Mouse (Mus musculus) embryonic facial prominence, embryonic 14.5 days (tissue): ENCODE measurements at regions not wholly inside any gene's neighbourhood (a gene's known extent, or its start where the extent isn't known, plus 50 kb on each side); places are given as distances from the start of the nearest gene placed in this dataset.

Experiments used
- ATAC-seq: fragments of 200-750 bp; cut with Nextera tagmentation; 2 replicates; pipeline ENCODE4 v1.8.0; 2017; ENCODE audit warnings: low read depth, moderate number of reproducible peaks, moderate TSS enrichment
- DNase-seq: peaks from one replicate; pipeline ENCODE4 v3.0.0-alpha.2; 2015; ENCODE audit warnings: low spot score
- H3K27ac ChIP-seq: fragments of 300-500 bp; sonication (generic); replicated peaks from 2 replicates; pipeline ENCODE4 v1.5.1; 2014; ENCODE audit warnings: low read depth, mild to moderate bottlenecking, low read length, moderate library complexity
- H3K27me3 ChIP-seq: fragments of 300-500 bp; sonication (generic); replicated peaks from 2 replicates; pipeline ENCODE4 v1.6.1; 2014; ENCODE audit warnings: low read length; ENCODE audit not compliant: control insufficient read depth, insufficient read depth
- H3K36me3 ChIP-seq: fragments of 300-500 bp; sonication (generic); 2 replicates; pipeline ENCODE4 v1.6.1; 2014; ENCODE audit warnings: low read length, mixed read lengths; ENCODE audit not compliant: control insufficient read depth, insufficient read depth
- H3K4me1 ChIP-seq: fragments of 300-500 bp; sonication (generic); 2 replicates; pipeline ENCODE4 v1.6.1; 2014; ENCODE audit warnings: antibody characterized with exemption, low read length; ENCODE audit not compliant: control insufficient read depth, insufficient read depth
- H3K4me2 ChIP-seq: fragments of 300-500 bp; sonication (generic); 2 replicates; pipeline ENCODE4 v1.6.1; 2014; ENCODE audit warnings: low read depth, mild to moderate bottlenecking, low read length, moderate library complexity, mixed read lengths
- H3K4me3 ChIP-seq: fragments of 300-500 bp; sonication (generic); 2 replicates; pipeline ENCODE4 v1.5.1; 2014; ENCODE audit warnings: low read depth, mild to moderate bottlenecking, low read length
- H3K9ac ChIP-seq: fragments of 300-500 bp; sonication (generic); 2 replicates; pipeline ENCODE4 v1.6.1; 2014; ENCODE audit warnings: low read depth, mild to moderate bottlenecking, low read length, moderate library complexity, mixed read lengths
- H3K9me3 ChIP-seq: fragments of 300-500 bp; sonication (generic); 2 replicates; pipeline ENCODE4 v1.6.1; 2016; ENCODE audit warnings: low read length; ENCODE audit not compliant: control insufficient read depth
- WGBS: fragments of 180-500 bp; shearing (Covaris S2); extraction: QIAGEN DNeasy Blood & Tissue Kit; methylation state at CpG from one replicate; pipeline ENCODE4 v1.1.7; 2014; 5-methylcytosine and 5-hydroxymethylcytosine counted together

DNA sequence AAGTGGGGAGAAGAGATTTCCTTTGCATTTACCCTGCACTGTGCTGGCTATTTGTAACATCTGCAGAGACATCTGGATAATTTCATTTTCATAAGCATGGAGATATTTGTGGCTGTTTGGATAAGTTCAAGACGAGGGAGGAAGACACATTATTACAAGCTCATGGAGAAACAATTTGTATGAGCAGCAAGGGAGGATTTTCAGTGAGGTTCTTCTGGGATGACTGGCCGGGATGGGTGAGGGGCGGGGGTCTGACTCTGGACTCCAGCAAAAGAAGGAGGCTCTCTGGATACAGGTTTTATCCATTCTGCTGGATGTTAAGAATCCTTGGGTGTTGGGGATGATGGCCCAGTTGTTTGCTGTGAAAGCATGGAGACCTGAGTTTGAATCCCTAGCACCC is 246.5 kb upstream of the 9630041A04Rik start:
- ATAC-seq (no peak), DNase-seq (peak; percentile 13)
- Histone ChIP-seq H3K27me3 (no peaks in the 10 kb centered on the region), H3K9me3 (no peaks in the 10 kb centered on the region), H3K4me1 (no peaks in the 10 kb centered on the region), H3K4me2 (no peak overlapping the region), H3K4me3 (no peak overlapping the region), H3K36me3 (no peaks in the 10 kb centered on the region), H3K9ac (no peak overlapping the region), H3K27ac (no peak overlapping the region)
- 63% methylated on average over 3 of the region's 3 CpGs for WGBS

- WGBS: 68% methylated on average over 3 of the region's 3 CpGs
- Histone ChIP-seq H3K27me3 (no peaks in the 10 kb centered on the region), H3K9ac (no peak overlapping the region), H3K9me3 (no peaks in the 10 kb centered on the region), H3K4me3 (no peak overlapping the region), H3K36me3 (no peaks in the 10 kb centered on the region), H3K27ac (no peak overlapping the region), H3K4me2 (no peak overlapping the region), H3K4me1 (no peaks in the 10 kb centered on the region)
- DNase-seq (no peak), ATAC-seq (no peak)
Observed at GRCm38 (mm10) chr9:101613933-101614332, 247.7 kb upstream of the 9630041A04Rik start.

DNA sequence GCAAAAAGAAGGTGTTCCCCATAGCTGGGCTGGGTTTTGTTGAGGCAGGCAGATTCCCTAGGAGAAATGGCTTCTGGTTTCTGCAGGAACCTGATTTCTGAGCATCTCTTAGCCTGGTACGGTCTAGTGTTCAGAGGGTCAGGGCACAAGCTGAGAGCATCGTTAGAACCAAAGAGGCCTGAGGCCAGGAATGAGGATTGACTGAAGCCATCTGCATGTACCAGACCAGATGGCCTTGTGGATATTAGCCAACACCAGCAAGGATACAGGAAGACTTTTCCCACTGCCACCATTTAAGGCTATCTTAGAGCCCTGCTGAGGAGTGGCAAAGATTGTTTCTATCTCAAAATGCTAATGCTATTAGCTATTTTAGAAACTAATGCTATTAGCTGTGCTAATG is 248.2 kb upstream of the 9630041A04Rik start:
- H3K27me3 ChIP-seq: no peaks in the 10 kb centered on the region
- no peak overlapping the region for H3K4me3 ChIP-seq
- H3K4me1 ChIP-seq: no peaks in the 10 kb centered on the region
- 62% methylated on average over 2 of the region's 2 CpGs for WGBS
- no peak overlapping the region for H3K9ac ChIP-seq
- no peaks in the 10 kb centered on the region for H3K9me3 ChIP-seq
- ATAC-seq (no peak), DNase-seq (no peak)
- no peak overlapping the region for H3K4me2 ChIP-seq
- no peaks in the 10 kb centered on the region for H3K36me3 ChIP-seq
- H3K27ac ChIP-seq: no peak overlapping the region

- no peak overlapping the region for H3K4me2 ChIP-seq
- no peaks in the 10 kb centered on the region for H3K9me3 ChIP-seq
- H3K36me3 ChIP-seq: no peaks in the 10 kb centered on the region
- H3K9ac ChIP-seq: no peak overlapping the region
- H3K27me3 ChIP-seq: no peaks in the 10 kb centered on the region
- WGBS: 86% methylated on average over 5 of the region's 5 CpGs
- ATAC-seq: no peak
- DNase-seq: no peak
- H3K27ac ChIP-seq: no peak overlapping the region
- H3K4me1 ChIP-seq: no peaks in the 10 kb centered on the region
- H3K4me3 ChIP-seq: no peak overlapping the region
Observed at GRCm38 (mm10) chr9:101612971-101613370, 248.7 kb upstream of the 9630041A04Rik start.

DNA sequence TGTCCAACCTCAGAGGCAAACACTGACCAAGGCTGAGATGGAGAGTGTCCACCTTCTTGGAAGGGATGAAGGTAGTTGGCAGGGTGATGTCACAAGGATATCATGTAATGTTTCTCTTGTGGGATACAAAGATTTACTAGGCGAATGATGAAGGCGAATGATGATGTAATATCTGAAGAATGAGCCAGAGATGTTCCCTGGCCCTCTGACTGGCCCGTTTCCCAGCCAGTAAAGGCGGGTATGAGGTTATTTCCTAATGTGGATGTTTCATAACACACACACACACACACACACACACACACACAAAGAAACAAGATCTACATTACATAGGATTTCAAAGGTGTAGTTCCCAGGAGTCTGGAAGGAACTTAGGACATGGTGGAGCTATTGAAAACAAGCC is 249.1 kb upstream of the 9630041A04Rik start:
- no peaks in the 10 kb centered on the region for H3K27me3 ChIP-seq
- no peaks in the 10 kb centered on the region for H3K9me3 ChIP-seq
- DNase-seq (no peak), ATAC-seq (no peak)
- WGBS: 69% methylated on average over 4 of the region's 4 CpGs
- no peak overlapping the region for H3K4me2 ChIP-seq
- no peak overlapping the region for H3K4me3 ChIP-seq
- no peaks in the 10 kb centered on the region for H3K4me1 ChIP-seq
- no peaks in the 10 kb centered on the region for H3K36me3 ChIP-seq
- no peak overlapping the region for H3K27ac ChIP-seq
- H3K9ac ChIP-seq: no peak overlapping the region

- Histone ChIP-seq H3K4me1 (no peaks in the 10 kb centered on the region), H3K9ac (no peak overlapping the region), H3K9me3 (no peaks in the 10 kb centered on the region), H3K27ac (no peak overlapping the region), H3K4me2 (no peak overlapping the region), H3K4me3 (no peak overlapping the region), H3K36me3 (no peaks in the 10 kb centered on the region), H3K27me3 (no peaks in the 10 kb centered on the region)
- ATAC-seq (no peak), DNase-seq (peak; percentile 24)
- 34% methylated on average over 3 of the region's 3 CpGs for WGBS
Observed at GRCm38 (mm10) chr9:101611481-101611880, 250.2 kb upstream of the 9630041A04Rik start.

- H3K4me3 ChIP-seq: no peak overlapping the region
- 77% methylated on average over 8 of the region's 8 CpGs for whole genome bisulfite sequencing
- H3K27ac ChIP-seq: no peak overlapping the region
- H3K9ac ChIP-seq: no peak overlapping the region
- H3K9me3 ChIP-seq: no peaks in the 10 kb centered on the region
- H3K36me3 ChIP-seq: no peaks in the 10 kb centered on the region
- no peak overlapping the region for H3K4me2 ChIP-seq
- no peaks in the 10 kb centered on the region for H3K27me3 ChIP-seq
- H3K4me1 ChIP-seq: no peaks in the 10 kb centered on the region
- DNase-seq (no peak), ATAC-seq (no peak)
Observed at GRCm38 (mm10) chr9:101610806-101611443, 250.7 kb upstream of the 9630041A04Rik start.

- Histone ChIP-seq H3K9ac (no peak overlapping the region), H3K27ac (no peak overlapping the region), H3K27me3 (no peaks in the 10 kb centered on the region), H3K9me3 (no peaks in the 10 kb centered on the region), H3K4me3 (no peak overlapping the region), H3K36me3 (no peaks in the 10 kb centered on the region), H3K4me1 (no peaks in the 10 kb centered on the region), H3K4me2 (no peak overlapping the region)
- ATAC-seq (no peak), DNase-seq (no peak)
- WGBS: 83% methylated on average over 4 of the region's 4 CpGs
Observed at GRCm38 (mm10) chr9:101610338-101610737, 251.3 kb upstream of the 9630041A04Rik start.

GRCm38 (mm10) chr9:101602799-101603198 is 258.8 kb upstream of the 9630041A04Rik start:
- no peak overlapping the region for H3K4me2 ChIP-seq
- ATAC-seq: no peak
- 78% methylated on average over 6 of the region's 6 CpGs for WGBS

More at GRCm38 (mm10) chr9:101602799-101603198, 258.8 kb upstream of the 9630041A04Rik start:
- no peak overlapping the region for H3K27ac ChIP-seq
- no peaks in the 10 kb centered on the region for H3K4me1 ChIP-seq
- no peaks in the 10 kb centered on the region for H3K9me3 ChIP-seq
- no peaks in the 10 kb centered on the region for H3K27me3 ChIP-seq
- no peak overlapping the region for H3K9ac ChIP-seq
- no peak for DNase-seq
- no peak overlapping the region for H3K4me3 ChIP-seq
- H3K36me3 ChIP-seq: no peaks in the 10 kb centered on the region
